Mouse (Mus musculus) left cerebral cortex, postnatal 14 days (tissue): ENCODE measurements around the gene Rapsn. TPM values are rescaled to one million over a fixed set of nuclear protein-coding genes. Genes with fewer than 3 reads are reported as not detected.
"Not testable (repeated sequence)": the region's sequence is repeated elsewhere in the genome, so short reads cannot be mapped to it uniquely, and the experiment has no call there.

Experiments
- DNase-seq, 2 experiments: peaks; one replicate each; pipeline ENCODE4 v3.0.0; 2021 to 2022; ENCODE audit warnings: low spot score in 2 of 2, mixed read lengths in 1 of 2
- intact Hi-C: fragments of 180-260 bp; cut with DNase I; formaldehyde crosslinking; loops from one replicate; pipeline ENCODE4 v1.15.1; 2025
- long read RNA-seq, 2 experiments: library from polyadenylated mRNA; stranded (forward); transcript quantifications; one replicate each; pipeline ENCODE4 v2.0.0; 2021
- total RNA-seq, 2 experiments: library from RNA; stranded (reverse); gene quantifications; 2 replicates each; pipeline ENCODE4 v1.2.3; 2021

Gene Rapsn
- under 1 TPM; 0.24 to 0.36 TPM for total RNA-seq
- long read RNA-seq, experiment 1, result 0 reads
- long read RNA-seq, experiment 2, partial matches to known transcripts, result 0 of 1 reads
- long read RNA-seq, experiment 2, other reads (novel, unspliced or antisense), result 0 of 1 reads

DNA sequence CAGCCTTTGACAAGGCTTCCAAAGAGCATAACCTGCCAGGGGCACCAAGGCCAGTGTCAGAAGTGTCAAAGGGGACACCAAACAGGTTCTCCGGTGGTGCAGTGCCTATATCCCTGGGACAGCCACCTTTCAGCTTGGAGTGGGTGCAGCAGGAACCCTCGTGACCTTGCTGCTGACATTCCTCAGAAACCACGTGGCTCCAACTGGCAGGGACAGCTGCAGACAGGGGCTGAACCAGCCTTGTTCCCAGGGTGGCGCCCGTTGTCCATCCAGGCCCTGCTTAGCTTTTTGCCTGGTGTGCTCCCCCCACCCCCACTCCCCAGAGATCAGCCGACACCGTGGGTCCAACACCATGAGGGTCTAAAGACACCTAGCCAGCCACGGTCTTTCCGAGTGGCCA, at the start of gene Rapsn:
Gene Rapsn (plus strand): TSS at position 236 of the 400 bp plus-strand sequence.
- intact Hi-C loops, result no loop called here
- no peak for DNase-seq

DNA sequence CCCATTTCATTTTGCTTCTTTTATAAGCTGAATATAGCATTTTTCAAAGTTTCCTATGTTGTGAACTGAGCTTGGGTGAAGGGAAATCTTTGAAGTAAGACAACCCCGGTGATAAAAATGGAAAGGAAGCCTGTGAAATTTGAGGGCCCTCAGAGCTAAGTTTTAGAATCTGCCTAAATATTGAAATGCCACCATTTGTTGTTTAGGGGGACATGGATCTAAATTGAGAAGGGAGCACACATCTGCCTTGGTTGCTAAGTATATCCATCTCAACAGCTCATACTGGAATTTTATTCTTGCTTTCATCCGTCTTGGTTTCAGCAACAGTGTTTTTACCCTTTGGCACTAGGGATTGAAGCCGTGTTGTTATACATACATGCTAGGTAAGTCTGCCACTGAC, 49.4 kb upstream of the Rapsn start:
- intact Hi-C loops, result no loop called here
- no peak for DNase-seq

DNA sequence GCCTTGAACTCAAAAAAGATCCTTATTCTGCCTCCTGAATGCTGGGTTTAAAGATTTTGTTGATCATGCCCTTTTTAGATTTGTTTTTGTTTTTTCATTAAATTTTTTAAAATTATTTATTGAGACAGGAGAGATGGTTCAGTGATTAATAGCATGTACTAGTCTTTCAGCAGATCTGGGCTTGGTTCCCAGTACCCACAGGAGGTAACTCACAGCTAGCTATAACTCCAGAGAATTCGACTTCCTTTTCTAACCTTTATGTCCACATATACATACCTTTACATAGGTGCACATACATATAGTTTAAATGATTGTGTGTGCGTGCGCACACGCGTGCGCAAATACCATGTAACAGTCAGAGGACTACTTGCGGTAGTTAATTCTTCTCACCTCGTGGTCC, 26.9 kb upstream of the Rapsn start:
- intact Hi-C loops, result no loop called here
- no peak for DNase-seq

DNA sequence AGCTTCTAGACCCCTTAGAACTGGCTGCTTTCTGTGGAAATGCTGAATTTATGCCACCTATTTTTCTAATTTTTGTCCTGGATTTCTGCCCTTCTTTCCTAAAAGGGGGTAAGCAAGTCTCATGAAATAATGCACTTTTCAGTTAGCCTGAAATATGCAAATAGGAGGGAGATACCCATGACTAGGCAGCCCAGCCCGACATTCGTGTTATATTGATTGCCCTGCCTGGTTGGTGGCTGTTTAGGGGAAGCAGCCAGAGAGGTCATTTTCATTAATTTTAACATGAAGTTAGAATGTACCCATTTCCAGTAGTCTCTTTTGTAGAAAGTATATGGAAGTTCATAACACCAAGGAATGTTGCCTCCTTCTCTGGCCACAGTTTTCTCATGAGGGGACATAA, 21.5 kb upstream of the Rapsn start:
- intact Hi-C loops, result no loop called here

DNA sequence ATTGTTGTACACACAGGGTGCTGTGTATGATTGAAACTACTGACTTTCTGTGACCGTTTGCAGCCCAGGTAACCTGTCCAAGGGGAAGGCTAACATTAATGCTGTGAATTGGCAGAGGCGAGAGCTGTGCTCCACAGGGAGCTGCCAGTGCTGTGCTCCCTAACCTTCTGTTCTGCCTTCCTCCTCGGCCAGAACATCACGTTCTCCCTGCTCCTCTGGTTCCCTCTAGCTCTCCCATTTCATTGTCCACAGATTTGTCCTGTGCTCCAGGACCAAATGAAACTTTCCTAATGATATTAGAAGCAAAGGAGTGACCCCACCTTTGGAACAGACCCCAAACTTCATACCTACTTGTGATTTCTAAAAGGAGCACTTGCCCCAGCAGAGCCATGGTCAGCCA, 20.0 kb upstream of the Rapsn start:
- intact Hi-C loops, result no loop called here
- no peak for DNase-seq

More for the DNA sequence above, 21.5 kb upstream of the Rapsn start:
- DNase-seq, result no peak

DNA sequence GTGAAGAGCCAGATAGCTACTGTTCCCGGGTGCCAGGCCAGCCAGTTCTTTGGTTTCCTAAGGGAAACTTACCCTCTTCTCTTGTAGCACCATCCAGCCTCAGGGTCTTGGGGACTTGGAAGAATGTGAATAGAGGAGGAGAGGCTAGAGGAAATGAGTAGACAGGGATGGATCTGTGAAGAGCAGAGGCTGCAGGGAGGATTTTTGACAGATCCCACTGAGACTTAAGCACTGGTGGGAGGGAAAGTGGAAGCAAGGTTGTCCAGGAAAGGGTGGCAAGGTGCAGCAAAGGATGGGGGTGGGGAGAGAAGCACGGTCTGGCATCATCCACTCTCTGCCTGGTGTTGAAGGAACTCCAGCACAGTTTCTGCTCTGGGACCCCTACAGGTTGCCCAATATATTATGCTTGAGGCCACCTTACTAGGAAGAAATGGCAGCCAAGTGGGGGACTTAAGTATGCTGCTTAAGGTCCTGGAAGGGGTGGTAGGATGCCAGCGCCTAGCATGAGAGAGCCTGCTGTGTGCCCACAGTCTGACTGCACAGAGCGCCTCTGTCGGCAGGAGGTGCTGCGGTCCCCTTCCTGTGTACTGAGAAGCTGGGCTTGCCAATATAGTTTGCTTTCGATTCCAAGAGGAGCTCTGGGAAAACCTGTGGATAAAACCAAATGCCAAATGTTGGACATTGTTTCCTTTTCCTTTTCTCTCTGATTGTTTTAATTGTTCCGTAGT, 17.2 kb upstream of the Rapsn start:
- peak; percentile 39 to 67 for DNase-seq

DNA sequence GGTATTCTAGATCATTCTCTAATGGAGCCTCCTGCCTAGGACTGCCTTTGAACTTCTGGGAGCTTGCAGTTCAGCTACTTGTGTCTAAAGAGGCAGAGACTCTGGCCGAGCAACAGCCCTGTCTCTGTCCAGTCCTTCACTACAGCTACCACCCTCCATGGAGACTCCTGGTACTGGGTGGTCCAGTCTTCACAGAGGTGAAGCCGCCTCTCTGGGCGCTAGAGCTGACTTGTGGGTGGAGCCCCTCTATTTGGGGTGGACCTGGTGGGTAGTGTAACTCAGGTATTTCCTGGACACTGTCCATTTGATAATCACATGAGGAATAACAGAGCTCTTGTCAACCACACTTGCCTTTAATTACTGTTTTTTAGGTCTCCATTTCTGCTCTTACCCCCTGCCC, 15.5 kb upstream of the Rapsn start:
- intact Hi-C loops, result no loop called here
- DNase-seq, result no peak

More for the DNA sequence above, 17.2 kb upstream of the Rapsn start:
- intact Hi-C loops, result no loop called here

DNA sequence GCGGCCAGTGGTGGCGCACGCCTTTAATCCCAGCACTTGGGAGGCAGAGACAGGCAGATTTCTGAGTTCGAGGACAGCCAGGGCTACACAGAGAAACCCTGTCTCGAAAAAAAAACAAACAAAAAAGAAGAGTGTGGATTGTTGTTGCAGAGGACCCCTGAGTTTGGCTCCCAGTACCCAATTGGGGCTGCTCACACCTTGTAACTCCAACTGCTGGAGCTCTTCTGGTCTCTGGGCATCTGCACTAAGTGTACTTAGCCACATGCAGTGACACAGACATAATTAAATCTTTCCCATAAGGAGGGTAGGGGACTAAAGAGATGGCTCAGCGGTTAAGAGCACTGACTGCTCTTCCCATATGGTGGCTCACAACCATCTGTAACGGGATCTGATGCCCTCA, 13.2 kb upstream of the Rapsn start:
- DNase-seq, intact Hi-C loops: not testable (repeated sequence)

DNA sequence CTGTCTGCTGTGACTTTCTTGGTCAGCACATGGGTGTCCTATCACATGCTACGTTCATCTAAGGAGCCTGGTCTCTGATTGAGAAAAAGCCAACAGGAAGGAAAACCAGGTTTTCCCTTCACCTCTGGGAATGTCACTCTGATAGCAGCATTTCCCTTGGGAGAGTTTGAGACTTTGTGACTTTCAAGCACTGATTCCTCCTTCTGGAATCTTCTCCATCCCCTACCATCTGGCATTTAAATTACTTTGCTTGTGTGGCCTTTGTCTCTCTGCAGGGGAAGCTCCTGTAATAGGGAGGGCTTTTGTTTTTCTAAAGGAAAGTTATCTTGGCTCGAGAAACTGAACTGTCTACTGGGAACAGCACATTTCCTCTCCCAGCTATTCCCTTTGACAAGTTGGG, 12.3 kb upstream of the Rapsn start:
- intact Hi-C loops, result no loop called here
- DNase-seq, result no peak

DNA sequence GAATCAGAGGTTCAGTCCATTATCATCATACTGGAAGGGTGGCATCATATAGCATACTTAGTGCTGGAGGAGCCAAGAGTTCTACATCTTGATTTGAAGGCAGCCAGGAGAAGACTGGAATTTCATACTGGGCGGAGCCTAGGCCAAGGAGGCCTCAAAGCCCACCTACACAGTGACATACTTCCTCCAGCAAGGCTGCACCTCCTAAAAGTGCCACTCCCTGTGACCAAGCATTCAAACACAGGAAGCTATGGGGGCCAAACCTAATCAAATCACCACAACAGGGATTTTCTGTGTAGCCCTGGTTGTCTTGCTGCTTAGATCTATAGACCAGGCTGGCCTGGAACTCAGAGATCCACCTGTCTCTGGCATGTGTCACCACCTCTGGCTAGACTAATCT, 11.5 kb upstream of the Rapsn start:
- no peak for DNase-seq
- intact Hi-C loops, result no loop called here

DNA sequence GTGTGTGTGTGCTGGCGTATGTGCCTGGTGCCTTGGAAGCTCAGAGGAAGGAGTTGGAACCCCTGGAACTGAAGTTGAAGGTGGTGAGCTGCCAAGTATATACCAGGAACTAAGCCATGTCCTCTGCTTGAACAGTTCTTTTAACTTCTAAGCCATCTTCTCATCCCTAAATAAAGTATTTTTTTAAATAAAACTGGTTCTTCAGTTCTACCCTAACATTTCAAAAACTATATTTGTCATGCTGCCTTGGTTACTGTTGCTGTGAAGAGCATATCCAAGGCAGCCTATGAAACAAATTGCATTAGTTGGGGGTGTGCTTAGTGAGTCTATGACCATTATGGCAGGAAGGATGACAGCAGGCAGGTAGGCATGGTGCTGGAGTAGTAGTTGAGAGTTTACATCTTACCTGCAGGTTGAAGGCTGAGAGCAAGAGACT, 10.3 kb upstream of the Rapsn start:
- DNase-seq, result peak; percentile 52 to 79
- intact Hi-C loops, result no loop called here

DNA sequence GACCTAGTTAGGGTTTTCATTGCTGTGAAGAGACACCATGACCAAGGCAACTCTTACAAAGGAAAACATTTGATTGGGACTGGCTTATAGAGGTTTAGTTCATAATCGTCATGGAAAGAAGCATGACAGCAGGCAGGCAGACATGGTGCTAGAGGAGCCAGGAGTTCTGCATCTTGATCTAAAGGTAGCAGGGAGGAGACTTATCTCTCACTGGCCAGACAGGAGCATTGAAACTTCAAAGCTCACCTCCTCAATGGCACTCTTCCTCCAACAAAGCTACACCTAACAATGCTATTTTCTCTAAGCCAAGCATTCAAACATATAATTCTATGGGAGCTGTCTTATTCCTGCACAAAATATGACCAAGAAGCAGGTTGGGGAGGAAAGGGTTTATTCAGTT, 8.9 kb upstream of the Rapsn start:
- intact Hi-C loops, result no loop called here
- DNase-seq, result no peak

DNA sequence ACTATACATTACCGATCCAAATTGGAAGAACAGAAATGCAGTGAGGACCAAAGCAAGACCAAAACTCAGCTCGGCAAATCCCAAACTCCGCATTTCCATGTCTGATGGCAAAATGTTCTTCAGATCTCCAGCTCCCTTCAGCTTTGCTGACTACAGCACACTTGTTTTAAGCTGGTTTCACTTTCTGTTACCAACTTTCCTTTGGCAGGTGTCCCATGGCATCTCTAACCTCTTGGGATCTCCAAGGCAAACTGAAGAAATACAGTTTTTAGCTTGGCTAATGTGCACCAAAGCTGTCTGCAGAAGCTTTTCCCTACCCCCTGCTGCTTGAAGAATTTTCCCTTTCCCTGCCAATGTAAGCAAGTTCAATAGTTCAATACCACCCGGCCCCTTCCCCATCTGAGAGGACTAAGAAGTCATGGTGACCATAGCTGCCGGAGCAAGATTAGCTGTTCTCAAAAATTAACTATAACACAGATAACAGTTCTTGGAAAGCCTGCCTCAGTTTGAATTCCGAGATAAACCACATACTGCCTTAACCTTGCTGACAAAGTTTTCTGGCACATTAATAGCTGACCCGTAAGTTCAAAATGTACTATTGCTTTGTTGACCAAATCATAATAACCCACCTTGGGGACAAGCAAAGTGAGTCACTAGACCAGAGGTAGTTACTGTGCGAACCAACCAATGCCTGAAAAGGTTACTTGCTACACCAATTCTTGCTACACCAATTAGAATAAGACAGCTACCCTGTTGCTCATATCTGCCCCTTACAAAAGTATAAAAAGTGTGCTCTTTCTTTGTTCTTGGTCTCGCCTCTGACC, 7.8 kb upstream of the Rapsn start:
- DNase-seq, result no peak
- intact Hi-C loops, result no loop called here

DNA sequence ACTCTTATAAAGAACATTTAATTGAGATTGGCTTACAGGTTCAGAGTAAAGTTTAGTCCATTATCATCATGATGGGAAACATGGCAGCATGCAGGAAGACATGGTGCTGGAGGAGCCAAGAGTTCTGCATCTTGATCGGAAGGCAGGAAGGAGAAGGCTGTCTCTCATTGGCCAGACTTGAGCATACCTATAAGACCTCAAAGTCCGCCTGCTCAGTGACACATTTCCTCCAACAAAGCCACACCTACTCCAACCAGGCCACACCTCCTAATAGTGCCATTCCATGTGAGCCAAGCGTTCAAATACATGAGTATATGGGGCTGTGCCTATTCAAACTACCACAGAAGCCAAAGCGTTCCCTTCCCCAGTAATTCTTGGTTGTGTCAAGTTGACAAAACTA, 4.2 kb upstream of the Rapsn start:
- DNase-seq, result no peak
- intact Hi-C loops, result no loop called here

DNA sequence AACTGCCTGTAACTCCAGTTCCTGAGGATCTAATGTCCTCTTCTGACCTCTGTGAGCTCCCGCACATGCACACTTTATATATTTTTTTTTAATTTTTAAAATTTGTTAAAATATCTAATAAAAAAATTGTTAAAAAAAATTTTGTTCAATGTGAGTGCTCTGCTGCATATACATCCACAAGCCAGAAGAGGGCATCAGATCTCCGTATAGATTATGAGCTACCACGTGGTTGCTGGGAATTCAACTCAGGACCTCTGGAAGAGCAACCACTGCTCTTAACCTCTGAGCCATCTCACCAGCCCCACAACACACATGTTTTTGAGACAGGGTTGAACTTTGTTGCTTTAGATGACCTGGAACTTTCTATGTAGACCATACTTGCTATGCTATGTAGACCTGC, 2.4 kb upstream of the Rapsn start:
- intact Hi-C loops, result no loop called here
- no peak for DNase-seq

DNA sequence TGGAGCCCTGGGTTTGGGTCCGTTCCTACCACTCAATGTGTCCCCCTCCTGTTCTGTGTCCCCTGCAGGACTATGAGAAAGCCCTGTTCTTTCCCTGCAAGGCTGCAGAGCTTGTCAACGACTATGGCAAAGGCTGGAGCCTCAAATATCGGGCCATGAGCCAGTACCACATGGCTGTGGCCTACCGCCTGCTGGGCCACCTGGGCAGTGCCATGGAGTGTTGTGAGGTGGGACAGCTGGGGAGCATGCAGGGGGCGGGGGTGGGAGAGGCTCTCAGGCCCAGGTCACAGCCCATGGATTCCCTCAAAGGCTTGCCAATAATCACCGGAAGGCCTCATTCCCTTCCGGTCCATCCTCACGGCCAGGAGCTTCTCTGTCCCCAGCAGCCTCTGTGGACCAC, 6.4 kb downstream of the Rapsn start:
- intact Hi-C loops, result no loop called here
- no peak for DNase-seq

DNA sequence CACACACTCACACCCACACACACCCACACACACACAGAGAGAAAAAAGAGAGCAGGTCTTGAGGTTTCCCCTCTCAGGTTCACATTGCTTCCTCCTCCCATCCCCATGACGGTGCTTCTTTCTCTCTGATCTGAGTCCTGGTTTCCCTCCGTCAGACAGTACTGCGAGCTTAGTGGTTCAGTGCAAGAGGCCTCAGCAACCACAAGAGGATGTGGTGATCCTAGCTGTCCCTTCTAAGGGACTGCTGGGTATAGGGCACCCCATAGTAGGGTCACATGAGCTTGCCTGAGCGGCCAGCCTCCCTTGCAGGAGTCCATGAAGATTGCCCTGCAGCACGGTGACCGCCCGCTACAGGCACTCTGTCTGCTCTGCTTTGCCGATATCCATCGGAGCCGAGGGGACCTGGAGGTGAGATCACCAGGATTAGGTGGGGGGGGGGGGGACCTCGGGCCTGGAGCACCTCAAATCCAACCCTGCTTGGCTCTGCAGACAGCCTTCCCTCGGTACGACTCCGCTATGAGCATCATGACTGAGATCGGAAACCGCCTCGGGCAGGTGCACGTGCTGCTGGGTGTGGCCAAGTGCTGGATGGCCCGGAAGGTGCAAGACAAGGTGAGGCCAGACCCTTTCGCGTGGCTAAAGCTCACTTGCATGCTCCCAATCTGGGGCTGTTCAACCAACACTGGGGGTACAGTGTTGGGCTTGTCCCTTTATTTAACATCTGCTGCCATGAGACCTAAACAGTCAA, 7.4 kb downstream of the Rapsn start:
- no peak for DNase-seq
- intact Hi-C loops, result no loop called here

DNA sequence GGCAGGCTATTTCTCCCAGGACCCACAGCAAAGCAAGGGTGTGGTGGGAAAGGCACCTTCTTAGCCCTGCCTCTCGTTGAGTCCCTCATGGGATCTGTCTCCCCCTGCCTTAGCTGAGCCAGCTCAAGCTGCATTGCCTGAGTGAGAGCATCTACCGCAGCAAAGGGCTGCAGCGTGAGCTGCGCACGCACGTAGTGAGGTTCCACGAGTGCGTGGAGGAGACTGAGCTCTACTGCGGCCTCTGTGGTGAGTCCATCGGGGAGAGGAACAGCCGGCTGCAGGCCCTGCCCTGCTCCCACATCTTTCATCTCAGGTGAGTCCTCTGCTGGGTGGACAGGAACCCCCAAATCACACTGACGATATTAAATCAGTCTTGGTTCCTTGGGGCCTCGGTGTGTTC, 9.3 kb downstream of the Rapsn start:
- DNase-seq, result no peak
- intact Hi-C loops, result no loop called here

DNA sequence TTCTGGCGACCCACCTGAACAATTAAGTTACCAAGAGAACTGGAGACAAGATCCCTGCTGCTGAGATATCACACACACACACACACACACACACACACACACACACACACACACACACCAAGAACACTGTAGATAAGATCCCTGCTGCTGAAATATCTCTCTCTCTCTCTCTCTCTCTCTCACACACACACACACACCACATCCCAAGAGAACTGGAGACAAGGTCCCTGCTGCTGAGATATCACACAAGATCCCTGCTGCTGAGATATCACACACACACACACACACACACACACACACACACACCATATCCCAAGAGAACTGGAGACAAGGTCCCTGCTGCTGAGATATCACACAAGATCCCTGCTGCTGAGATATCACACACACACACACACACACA, 10.4 kb downstream of the Rapsn start:
- intact Hi-C loops, DNase-seq: not testable (repeated sequence)

DNA sequence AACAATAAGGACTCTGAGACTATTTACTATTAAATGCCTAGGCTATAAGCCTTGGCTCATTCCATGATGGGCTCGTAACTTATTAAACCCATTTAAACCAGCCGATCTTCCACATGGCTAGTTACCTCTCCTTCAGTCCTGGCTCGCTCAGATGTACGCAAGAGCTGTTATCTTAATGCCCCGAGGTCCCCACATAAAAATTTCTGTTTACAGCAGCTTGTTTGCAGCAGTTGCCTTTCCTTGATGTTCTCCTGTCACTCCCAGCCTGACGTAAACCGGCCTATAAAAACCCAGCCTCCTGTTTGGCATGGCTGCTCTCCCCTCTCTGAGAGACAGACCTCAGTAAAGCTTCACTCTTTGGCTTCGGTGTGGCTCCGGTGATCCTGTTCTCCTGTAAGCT, 11.9 kb downstream of the Rapsn start:
- intact Hi-C loops, result no loop called here

More for the DNA sequence above, 11.9 kb downstream of the Rapsn start:
- no peak for DNase-seq
